15 mouse cellular contexts compared by ENCODE assay signal in the genomic region with DNA sequence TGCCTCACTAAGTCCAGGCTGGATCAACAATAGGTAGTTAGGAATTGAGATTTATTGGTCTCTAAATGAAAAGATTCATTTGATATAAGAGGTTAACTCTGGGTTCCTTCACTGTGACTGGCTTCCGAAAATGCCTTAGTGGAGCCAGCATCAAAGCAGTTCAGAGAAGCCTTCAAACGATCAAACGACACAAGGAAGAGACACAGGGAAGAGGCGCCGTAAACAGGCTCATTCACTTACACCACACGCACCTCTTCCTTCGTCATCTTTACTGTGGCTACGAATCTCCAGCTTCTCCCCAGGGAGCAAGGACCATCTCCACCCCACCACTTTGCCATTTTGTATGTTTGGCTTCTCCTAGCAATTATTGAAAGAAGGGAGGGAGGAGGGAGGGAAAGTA. TPM values are rescaled to one million over a fixed set of nuclear protein-coding genes. Genes with fewer than 3 reads are reported as not detected.
A peak's percentile ranks its signal among the peaks of the same experiment; 100 is the strongest.
DNase-seq lines count a peak whose midpoint lies in the region; ATAC-seq and TF ChIP-seq lines count a peak whose summit lies in the region.
"Had no signal": no experiment of that assay in that cellular context is flagged by ENCODE, and none has a peak within 500 bp of the region (broad histone marks: within the 10 kb centered on the region; RNA-seq: fewer than 3 reads in every experiment).

No protein-coding gene starts in this region.

- 18% methylated on average over 8 of the region's 8 CpGs for WGBS in heart, embryonic 10.5 days
- WGBS in hindbrain, postnatal 0 days = 36% methylated on average over 8 of the region's 8 CpGs

- no peaks in the 10 kb centered on the region for H3K9me3 ChIP-seq in heart, embryonic 10.5 days
- no peaks in the 10 kb centered on the region for H3K9me3 ChIP-seq in hindbrain, postnatal 0 days (ENCODE audit: low read length)
- H3K9me3 ChIP-seq: embryonic facial prominence, embryonic 15.5 days; heart, embryonic 13.5 days had no signal

- H3K9ac ChIP-seq in hindbrain, postnatal 0 days (replicated peaks; ENCODE audit: low read length) = no peak overlapping the region
- H3K9ac ChIP-seq: embryonic facial prominence, embryonic 15.5 days; heart, embryonic 13.5 days had no signal

- no peak overlapping the region for H3K4me3 ChIP-seq in heart, embryonic 10.5 days
- no peak overlapping the region for H3K4me3 ChIP-seq in hindbrain, postnatal 0 days (ENCODE audit: low read length)
- H3K4me3 ChIP-seq in left cerebral cortex, adult 2 months = no peak overlapping the region
- H3K4me3 ChIP-seq: embryonic facial prominence, embryonic 15.5 days; gastrocnemius, adult 2 months; heart, embryonic 13.5 days had no signal

- peaks cover 26% of the 10 kb centered on the region for H3K4me1 ChIP-seq in heart, embryonic 10.5 days
- H3K4me1 ChIP-seq in hindbrain, postnatal 0 days (ENCODE audit: insufficient read depth, low read length) = no peaks in the 10 kb centered on the region

- H3K27ac ChIP-seq in heart, embryonic 10.5 days = no peak overlapping the region
- H3K27ac ChIP-seq in hindbrain, postnatal 0 days = peak overlapping the region; percentile 62; the same call in 1 of the 2 replicates
- no peak overlapping the region for H3K27ac ChIP-seq in left cerebral cortex, adult 2 months
- H3K27ac ChIP-seq: embryonic facial prominence, embryonic 15.5 days; heart, embryonic 13.5 days had no signal

- no peaks in the 10 kb centered on the region for H3K36me3 ChIP-seq in heart, embryonic 10.5 days
- no peaks in the 10 kb centered on the region for H3K36me3 ChIP-seq in hindbrain, postnatal 0 days (ENCODE audit: insufficient read depth, low read length)
- H3K36me3 ChIP-seq: embryonic facial prominence, embryonic 15.5 days; heart, embryonic 13.5 days had no signal

- intact Hi-C loops in heart, postnatal 36 days (cut with DNase I) = loop anchor here (10.0 kb wide), 1 partner anchor 1522 kb away; no protein-coding TSS in a partner anchor
- intact Hi-C loops in left cerebral cortex, adult 2 months (cut with DNase I) = no loop called here
- intact Hi-C loops in heart, postnatal 14 days (cut with DNase I) = no loop called here

- peaks cover 97% of the 10 kb centered on the region for H3K27me3 ChIP-seq in heart, embryonic 10.5 days (ENCODE audit: insufficient read depth, poor library complexity, severe bottlenecking)
- peaks cover 35% of the 10 kb centered on the region for H3K27me3 ChIP-seq in hindbrain, postnatal 0 days (ENCODE audit: insufficient read depth, low read length)

- DNase-seq in heart, embryonic 10.5 days (ENCODE audit: low spot score) = peak; percentile 63
- no peak for DNase-seq in heart, postnatal 36 days
- DNase-seq in testis, postnatal 10 days (ENCODE audit: low spot score) = peak; percentile 26
- no peak for DNase-seq in testis, postnatal 14 days (ENCODE audit: low spot score)
- peak; percentile 2 for DNase-seq in hindbrain, postnatal 0 days (ENCODE audit: low spot score)
- no peak for DNase-seq in urinary bladder, postnatal 4 days (ENCODE audit: low spot score in 2 of 2)
- DNase-seq in left cerebral cortex, adult 2 months (ENCODE audit: extremely low spot score in 1 of 2, low spot score in 2 of 2) = no peak
- DNase-seq in heart, postnatal 14 days = no peak
- DNase-seq: cerebellum, adult 8-10 months; gastrocnemius, adult 2 months; layer of hippocampus, postnatal 36 days; lung, adult 2 months; thymus, adult 2 months had no signal

- no peak for ATAC-seq in hindbrain, postnatal 0 days

- peak overlapping the region; percentile 13; the same call in 1 of the 2 replicates for H3K4me2 ChIP-seq in hindbrain, postnatal 0 days (ENCODE audit: low read depth, low read length)
- H3K4me2 ChIP-seq: embryonic facial prominence, embryonic 15.5 days; heart, embryonic 13.5 days had no signal

- no peak for TF ChIP-seq CTCF in hindbrain, postnatal 0 days (IDR thresholded peaks at IDR 0.05; ENCODE audit: low read depth)
- TF ChIP-seq CTCF in left cerebral cortex, adult 2 months (IDR thresholded peaks at IDR 0.05) = no peak

RNA-seq across cellular contexts. Expression of a gene that starts 23.8 kb away (rescaled TPM):
- 16.2 and 48.0 TPM in 2 replicates for polyA plus RNA-seq in heart, embryonic 10.5 days (2016; fragmentation: Nextera tagmentation; extraction: Ambion mirVana)
- total RNA-seq in heart, postnatal 36 days (2021) = 10 to 100 TPM; 18.9 to 23.9 TPM
- 33.2 and 43.1 TPM in 2 replicates for total RNA-seq in hindbrain, postnatal 0 days (2014; rRNA removed)
- polyA plus RNA-seq in hindbrain, postnatal 0 days (2015; fragmentation: Nextera tagmentation; extraction: Ambion mirVana) = 74.2 and 75.4 TPM in 2 replicates
- total RNA-seq in left cerebral cortex, adult 2 months (2021) = 10 to 100 TPM; 38.9 to 45.2 TPM
- 10 to 100 TPM; 24.8 to 26.9 TPM for total RNA-seq in heart, postnatal 14 days (2021)

Comparison
In these comparisons a context has a peak if more than half of its experiments do, and no peak if none do; other contexts are left out.
1. DNase-seq: peak in heart, embryonic 10.5 days (single experiment), testis, postnatal 10 days (single experiment) and hindbrain, postnatal 0 days (single experiment); none in heart, postnatal 36 days (0 of 2), testis, postnatal 14 days (single experiment), urinary bladder, postnatal 4 days (0 of 2), left cerebral cortex, adult 2 months (0 of 2) and heart, postnatal 14 days (0 of 2).